Mouse (Mus musculus): ENCODE results near the gene Cry2. TPM values are rescaled to one million over a fixed set of nuclear protein-coding genes. Genes with fewer than 3 reads are reported as not detected.

The Cry2 gene
- 10 to 100 TPM; 29.7 to 31.1 TPM for total RNA-seq (2023)

DNA sequence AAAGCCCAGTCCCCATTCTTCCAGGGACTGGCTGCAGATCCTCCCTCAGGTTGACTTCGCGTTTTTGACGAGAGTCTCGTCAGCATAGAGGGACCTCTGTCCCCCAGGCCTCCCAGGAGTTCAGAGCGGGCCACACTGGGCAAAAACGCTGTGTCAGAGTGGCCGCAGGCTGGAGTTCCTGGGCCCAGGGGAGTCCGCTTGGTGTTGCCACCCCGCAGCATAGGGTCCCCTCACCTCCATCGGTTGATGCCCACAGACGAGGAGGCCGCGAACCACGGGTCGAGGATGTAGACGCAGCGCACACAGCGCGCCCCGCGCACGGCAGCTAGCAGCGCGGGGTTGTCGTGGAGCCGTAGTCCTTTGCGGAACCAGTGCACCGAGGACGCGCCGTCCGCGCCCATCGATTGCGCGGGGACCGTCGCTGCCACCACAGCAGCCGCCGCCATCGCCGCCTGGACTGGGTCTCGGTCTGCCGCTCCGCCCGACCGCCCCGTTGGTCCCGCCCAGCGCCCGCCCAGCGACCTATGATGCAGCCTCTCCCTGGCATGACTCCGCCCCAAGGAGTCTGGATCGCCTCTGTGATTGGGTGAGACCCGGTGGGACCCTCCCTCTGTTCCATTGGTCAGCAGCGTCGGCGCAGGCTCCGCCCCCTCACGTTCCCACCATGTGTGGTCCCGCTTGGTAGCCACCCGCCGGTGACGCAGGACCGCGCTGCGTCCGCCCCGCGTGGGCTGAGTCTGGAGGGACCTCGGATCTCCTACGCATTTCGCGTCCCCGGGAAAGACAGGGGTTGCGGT lies at the start of gene Cry2:
Gene Cry2, minus strand, starts transcription at position 466 of the 797 bp plus-strand sequence.

GRCm38 (mm10) chr2:92459921-92460707 lies 26.3 kb upstream of the Cry2 start, which contains the start of gene Slc35c1:
Gene Slc35c1 (minus strand): TSS chr2:92460538.

DNA sequence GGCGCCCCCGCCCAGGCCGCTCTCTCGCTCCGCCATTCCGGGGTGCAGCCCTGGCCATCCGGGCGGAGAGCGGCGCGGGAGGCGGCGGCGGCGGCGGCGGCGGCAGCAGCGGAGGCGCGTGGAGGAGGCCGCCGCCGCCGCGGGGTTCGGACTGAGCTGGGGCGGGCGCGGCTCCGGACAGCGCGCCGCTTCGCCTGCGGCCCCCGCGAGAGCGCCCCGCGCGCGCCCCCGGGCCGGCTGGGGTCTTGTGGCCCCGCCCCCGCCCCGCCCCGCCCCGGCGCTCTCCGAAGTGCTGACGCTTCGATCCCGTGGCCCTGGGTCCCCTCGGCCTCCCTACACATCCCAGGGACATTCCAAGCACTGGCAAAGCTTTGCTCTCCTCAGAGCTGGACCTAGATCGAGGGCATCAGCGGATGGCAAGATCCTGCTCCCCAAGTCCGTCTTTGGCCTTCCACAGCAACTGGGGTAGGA lies 32.7 kb downstream of the Cry2 start, which contains the start of gene Mapk8ip1:
Gene Mapk8ip1, minus strand, starts transcription at position 173 of the 471 bp plus-strand sequence.

GRCm38 (mm10) chr2:92381901-92382588 lies 51.8 kb downstream of the Cry2 start, which contains the start of gene 1700029I15Rik:
Gene 1700029I15Rik (plus strand): TSS chr2:92382538.

GRCm38 (mm10) chr2:92374514-92374913 lies 59.3 kb downstream of the Cry2 start, which contains the start of the genes Pex16 and Large2:
Gene Pex16 (plus strand): TSS chr2:92374676.
Gene Large2 (minus strand): TSS chr2:92374869.

Other genes starting within 250 kb of the Cry2 start
- 10 to 100 TPM; 39.2 to 43.0 TPM for gene Pex16, start 59.4 kb downstream of the Cry2 start, total RNA-seq (2023)
- 1 to 10 TPM; 1.9 TPM for gene Large2, start 59.2 kb downstream of the Cry2 start, total RNA-seq (2023)
- 10 to 100 TPM; 14.2 to 16.7 TPM for gene 1700029I15Rik, start 51.5 kb downstream of the Cry2 start, total RNA-seq (2023)
- gene Mapk8ip1, start 32.8 kb downstream of the Cry2 start, total RNA-seq (2023) = 1 to 10 TPM; 1.2 to 1.5 TPM
- gene Slc35c1, start 26.5 kb upstream of the Cry2 start, total RNA-seq (2023) = 10 to 100 TPM; 33.5 to 43.4 TPM
- gene Chst1, start 165.7 kb upstream of the Cry2 start, total RNA-seq (2023) = under 1 TPM in 1 of 2 experiments, not detected in 1; 0.20 TPM